Mouse (Mus musculus) neural tube, embryonic 13.5 days (tissue): ENCODE results near the gene Ddah2. TPM values are rescaled to one million over a fixed set of nuclear protein-coding genes. Genes with fewer than 3 reads are reported as not detected.
A peak's percentile ranks its signal among the peaks of the same experiment; 100 is the strongest.

Experiments used
- ATAC-seq: fragments of 200-750 bp; cut with Nextera tagmentation; 2 replicates; pipeline ENCODE4 v1.8.0; 2017; ENCODE audit warnings: low read depth, mild to moderate bottlenecking, moderate TSS enrichment, moderate library complexity
- H3K27ac ChIP-seq: fragments of 300-500 bp; sonication (generic); replicated peaks from 2 replicates; pipeline ENCODE4 v1.5.1; 2015; ENCODE audit warnings: moderate library complexity, mild to moderate bottlenecking, inconsistent platforms
- H3K27me3 ChIP-seq: fragments of 300-500 bp; sonication (generic); 2 replicates; pipeline ENCODE4 v1.6.1; 2015; ENCODE audit warnings: mild to moderate bottlenecking, inconsistent platforms
- H3K36me3 ChIP-seq: fragments of 300-500 bp; sonication (generic); 2 replicates; pipeline ENCODE4 v1.6.1; 2015; ENCODE audit warnings: mild to moderate bottlenecking, inconsistent platforms
- H3K4me1 ChIP-seq: fragments of 300-500 bp; sonication (generic); replicated peaks from 2 replicates; pipeline ENCODE4 v1.6.1; 2015; ENCODE audit warnings: inconsistent platforms
- H3K4me2 ChIP-seq: fragments of 300-500 bp; sonication (generic); 2 replicates; pipeline ENCODE4 v1.6.1; 2015; ENCODE audit warnings: inconsistent platforms, mild to moderate bottlenecking, moderate library complexity
- H3K4me3 ChIP-seq: fragments of 300-500 bp; sonication (generic); 2 replicates; pipeline ENCODE4 v1.5.1; 2015; ENCODE audit warnings: mild to moderate bottlenecking, inconsistent platforms
- H3K9ac ChIP-seq: fragments of 300-500 bp; sonication (generic); 2 replicates; pipeline ENCODE4 v1.6.1; 2015; ENCODE audit warnings: moderate library complexity, mild to moderate bottlenecking, inconsistent platforms
- H3K9me3 ChIP-seq: fragments of 300-500 bp; sonication (generic); 2 replicates; pipeline ENCODE4 v1.6.1; 2016; ENCODE audit warnings: inconsistent platforms
- WGBS: fragments of 180-500 bp; shearing (Covaris S2); methylation state at CpG from one replicate; pipeline ENCODE4 v1.1.7; 2015; 5-methylcytosine and 5-hydroxymethylcytosine counted together
- polyA plus RNA-seq: library from polyadenylated mRNA; unstranded; fragments of >200 nt; fragmentation: Nextera tagmentation; extraction: Ambion mirVana; gene quantifications from 2 replicates; pipeline ENCODE4 v1.2.1, GENCODE M21; 2015

The Ddah2 gene
- polyA plus RNA-seq, result 417 and 431 TPM in 2 replicates

DNA sequence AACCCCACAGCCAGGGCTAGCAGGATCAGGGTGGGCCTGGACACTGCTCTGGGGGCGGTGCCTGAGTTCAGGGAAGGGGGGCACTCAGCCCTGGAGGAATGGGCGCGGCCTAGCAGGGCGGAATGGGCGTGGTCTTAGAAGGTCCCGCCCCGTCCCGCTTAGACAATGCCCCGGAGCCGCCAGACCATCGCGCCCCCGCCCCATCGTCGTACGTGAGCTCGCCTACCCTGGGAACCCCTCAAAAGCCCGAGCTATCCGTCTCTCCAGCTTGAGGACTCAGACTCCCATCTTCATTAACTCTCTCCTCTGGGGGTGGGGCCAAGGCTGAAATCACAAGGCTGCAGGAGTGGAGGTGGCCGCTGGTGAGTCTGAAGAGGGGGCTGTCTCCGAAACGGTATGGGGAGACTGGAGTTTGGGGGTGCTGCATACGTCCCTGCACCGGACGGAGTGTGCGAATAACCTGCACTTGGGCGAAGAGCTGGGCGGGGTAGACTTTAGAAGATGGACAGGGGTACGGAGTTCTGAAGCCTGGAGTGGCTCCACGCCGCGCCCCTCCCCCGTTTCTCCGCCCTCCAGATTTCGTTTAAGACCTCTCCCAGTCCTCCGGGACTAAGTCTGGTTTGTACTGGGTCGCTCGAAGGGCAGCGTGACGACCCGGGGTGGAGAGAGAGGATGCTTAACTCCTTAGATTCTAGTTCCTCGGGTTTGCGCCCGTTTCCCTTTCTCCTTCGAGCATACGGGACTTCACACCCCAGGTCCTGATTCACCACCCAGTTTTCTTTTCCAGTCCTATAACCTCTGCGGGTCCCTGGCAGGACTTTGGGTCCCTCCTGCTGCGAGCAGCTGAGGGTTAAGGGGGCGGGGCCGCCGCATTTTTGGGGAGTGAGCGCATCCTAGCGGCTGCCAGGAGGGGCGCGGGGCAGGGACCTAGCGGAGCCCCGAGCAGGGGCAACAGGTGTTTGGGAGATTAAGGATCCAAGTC lies at the start of gene Ddah2:
Gene Ddah2, plus strand, starts transcription at position 125 of the 982 bp plus-strand sequence.
- peak; percentile 94 for ATAC-seq
- H3K9me3 ChIP-seq, result no peaks in the 10 kb centered on the region
- H3K36me3 ChIP-seq, result peaks cover 38% of the 10 kb centered on the region
- peak within 1 kb of the TSS; percentile 94 for H3K4me2 ChIP-seq
- peaks cover 30% of the 10 kb centered on the region for H3K4me1 ChIP-seq
- H3K9ac ChIP-seq, result peak within 1 kb of the TSS; percentile 87
- WGBS, result under 1% methylated on average over 57 of the region's 57 CpGs
- peak within 1 kb of the TSS; percentile 87 for H3K27ac ChIP-seq
- peaks cover 15% of the 10 kb centered on the region for H3K27me3 ChIP-seq
- peak within 1 kb of the TSS; percentile 79 for H3K4me3 ChIP-seq

DNA sequence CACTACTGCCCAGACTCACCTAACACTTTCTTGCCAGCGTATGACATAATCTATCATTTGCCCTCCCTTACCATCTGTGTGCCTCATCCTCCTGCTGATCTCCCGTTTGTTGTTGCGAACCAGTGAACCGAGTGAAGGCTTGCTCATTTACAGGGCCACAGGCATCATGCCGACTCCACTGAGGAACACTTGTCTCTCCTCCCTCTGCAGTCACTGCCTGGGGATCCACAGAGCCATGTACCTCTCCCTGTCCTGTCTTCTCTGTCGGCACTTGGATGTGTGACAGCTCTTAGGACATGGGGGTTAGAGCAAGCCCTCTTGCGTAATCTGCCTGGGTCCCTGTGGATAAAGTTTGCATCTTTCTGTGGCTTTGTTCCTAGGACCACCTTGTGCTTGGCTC lies 49.2 kb upstream of the Ddah2 start:
- WGBS, result 91% methylated on average over 7 of the region's 7 CpGs
- H3K4me3 ChIP-seq, result no peak overlapping the region
- H3K36me3 ChIP-seq, result peaks cover 96% of the 10 kb centered on the region
- H3K4me2 ChIP-seq, result no peak overlapping the region
- H3K27me3 ChIP-seq, result no peaks in the 10 kb centered on the region
- no peak for ATAC-seq
- H3K4me1 ChIP-seq, result no peaks in the 10 kb centered on the region
- no peak overlapping the region for H3K9ac ChIP-seq
- H3K27ac ChIP-seq, result no peak overlapping the region
- no peaks in the 10 kb centered on the region for H3K9me3 ChIP-seq

DNA sequence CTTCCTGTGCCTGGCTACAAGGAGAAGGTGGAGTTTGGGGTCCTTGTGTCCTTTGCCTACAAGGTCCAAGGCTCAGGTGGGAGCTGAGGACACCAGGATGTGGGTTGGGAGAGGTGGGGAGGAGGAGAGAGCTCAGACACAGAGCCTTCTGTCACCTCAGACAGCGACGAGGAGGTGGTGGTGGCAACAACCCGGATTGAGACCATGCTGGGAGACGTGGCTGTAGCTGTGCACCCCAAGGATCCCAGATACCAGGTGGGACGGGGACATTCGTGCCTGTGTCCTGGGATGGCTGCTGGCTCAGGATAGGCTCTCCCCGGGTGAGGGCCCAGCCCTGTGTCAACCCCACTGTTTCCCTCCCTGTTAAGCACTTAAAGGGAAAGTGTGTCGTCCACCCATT lies 47.4 kb upstream of the Ddah2 start:
- H3K9me3 ChIP-seq, result no peaks in the 10 kb centered on the region
- H3K27me3 ChIP-seq, result no peaks in the 10 kb centered on the region
- peaks cover 6% of the 10 kb centered on the region; the same call in 1 of the 2 replicates for H3K4me1 ChIP-seq
- 90% methylated on average over 8 of the region's 8 CpGs for WGBS
- H3K27ac ChIP-seq, result no peak overlapping the region
- ATAC-seq, result no peak
- no peak overlapping the region for H3K4me2 ChIP-seq
- peaks cover 97% of the 10 kb centered on the region for H3K36me3 ChIP-seq
- no peak overlapping the region for H3K9ac ChIP-seq
- H3K4me3 ChIP-seq, result no peak overlapping the region

DNA sequence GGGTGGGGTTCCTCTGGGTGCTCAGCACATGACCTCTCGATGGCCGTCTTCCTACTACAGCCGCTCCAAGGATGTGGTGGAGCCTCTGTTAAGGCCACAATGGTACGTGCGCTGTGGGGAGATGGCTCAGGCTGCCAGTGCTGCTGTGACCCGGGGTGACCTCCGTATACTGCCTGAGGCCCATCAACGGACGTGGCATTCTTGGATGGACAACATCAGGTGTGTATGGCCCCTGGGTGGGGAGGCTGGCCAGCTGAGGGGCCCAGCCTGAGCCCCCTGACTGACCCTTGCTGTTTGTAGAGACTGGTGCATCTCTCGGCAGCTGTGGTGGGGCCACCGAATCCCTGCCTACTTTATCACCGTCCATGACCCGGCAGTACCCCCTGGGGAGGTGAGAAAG lies 46.4 kb upstream of the Ddah2 start:
- no peak overlapping the region for H3K4me2 ChIP-seq
- 82% methylated on average over 13 of the region's 13 CpGs for WGBS

DNA sequence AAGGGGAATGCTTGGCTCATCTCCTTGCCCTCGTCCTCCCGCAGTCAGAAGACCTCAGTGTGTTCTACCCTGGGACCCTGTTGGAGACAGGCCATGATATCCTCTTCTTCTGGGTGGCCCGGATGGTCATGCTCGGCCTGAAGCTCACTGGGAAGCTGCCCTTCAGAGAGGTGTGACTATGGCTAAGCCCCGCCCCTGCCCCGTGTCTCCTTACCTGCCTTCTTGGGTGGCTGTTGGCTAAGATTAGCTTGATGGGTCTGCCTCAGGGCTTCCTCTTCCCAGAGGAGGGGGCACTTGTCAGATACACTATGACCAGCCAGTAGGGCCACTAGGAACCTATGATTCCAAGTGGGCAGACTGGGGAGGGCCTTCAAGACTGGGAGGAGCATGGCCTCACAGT lies 45.6 kb upstream of the Ddah2 start:
- peaks cover 11% of the 10 kb centered on the region; the same call in 1 of the 2 replicates for H3K4me1 ChIP-seq
- H3K27ac ChIP-seq, result no peak overlapping the region
- ATAC-seq, result no peak
- no peak overlapping the region for H3K4me2 ChIP-seq
- H3K9me3 ChIP-seq, result no peaks in the 10 kb centered on the region
- H3K9ac ChIP-seq, result no peak overlapping the region
- H3K27me3 ChIP-seq, result no peaks in the 10 kb centered on the region
- H3K4me3 ChIP-seq, result no peak overlapping the region
- WGBS, result 86% methylated on average over 6 of the region's 6 CpGs
- peaks cover 94% of the 10 kb centered on the region for H3K36me3 ChIP-seq

More for the DNA sequence above, 46.4 kb upstream of the Ddah2 start:
- H3K27me3 ChIP-seq, result no peaks in the 10 kb centered on the region
- H3K4me3 ChIP-seq, result no peak overlapping the region
- H3K4me1 ChIP-seq, result peaks cover 11% of the 10 kb centered on the region; the same call in 1 of the 2 replicates
- no peak overlapping the region for H3K27ac ChIP-seq
- H3K9me3 ChIP-seq, result no peaks in the 10 kb centered on the region
- no peak for ATAC-seq
- H3K36me3 ChIP-seq, result peaks cover 96% of the 10 kb centered on the region
- H3K9ac ChIP-seq, result no peak overlapping the region

DNA sequence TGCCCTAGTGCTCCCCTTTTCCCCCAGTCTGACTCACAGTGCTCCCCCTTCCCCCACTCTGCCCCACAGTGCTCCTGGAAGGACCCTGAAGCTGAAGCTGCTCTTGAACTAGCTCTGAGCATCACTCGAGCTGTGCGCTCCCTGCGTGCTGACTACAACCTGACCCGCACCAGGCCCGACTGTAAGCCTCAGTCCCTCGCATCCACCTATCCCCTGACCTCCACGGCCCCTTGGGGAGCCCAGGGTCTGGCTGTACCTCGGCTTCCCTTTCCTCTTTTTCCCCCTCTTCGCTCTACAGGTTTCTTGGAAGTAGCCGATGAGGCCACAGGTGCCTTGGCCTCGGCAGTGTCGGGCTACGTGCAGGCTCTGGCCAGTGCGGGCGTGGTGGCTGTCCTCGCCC lies 43.5 kb upstream of the Ddah2 start:
- no peak overlapping the region for H3K4me3 ChIP-seq
- no peak overlapping the region for H3K9ac ChIP-seq
- H3K9me3 ChIP-seq, result no peaks in the 10 kb centered on the region
- 92% methylated on average over 16 of the region's 16 CpGs for WGBS
- no peaks in the 10 kb centered on the region for H3K27me3 ChIP-seq
- peaks cover 11% of the 10 kb centered on the region; the same call in 1 of the 2 replicates for H3K4me1 ChIP-seq
- no peak overlapping the region for H3K27ac ChIP-seq
- no peak overlapping the region for H3K4me2 ChIP-seq
- ATAC-seq, result no peak
- peaks cover 75% of the 10 kb centered on the region for H3K36me3 ChIP-seq

DNA sequence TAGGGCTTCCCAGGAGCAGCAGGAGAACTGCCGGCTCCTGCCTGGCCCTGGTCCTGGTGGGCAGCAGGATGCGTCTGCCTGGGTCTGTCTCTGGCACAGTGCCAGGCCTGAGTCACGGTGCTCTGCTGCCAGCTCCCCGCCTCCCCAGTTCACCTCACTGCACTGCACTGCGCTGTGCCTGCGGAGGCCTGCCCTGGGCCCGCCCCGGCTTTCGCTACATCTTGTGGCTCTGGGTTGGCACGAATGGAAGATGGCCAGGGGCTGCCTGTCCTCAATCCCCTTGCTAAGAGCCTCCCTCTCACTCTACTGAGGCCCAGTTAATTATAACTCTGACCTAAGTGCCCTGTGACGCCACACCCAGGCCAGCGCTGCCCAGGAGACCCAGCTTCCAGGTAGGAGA lies 42.5 kb upstream of the Ddah2 start, which contains the start of gene Vwa7:
Gene Vwa7, plus strand, starts transcription at position 204 of the 400 bp plus-strand sequence.
- H3K4me3 ChIP-seq, result no peak within 1 kb of the TSS
- peaks cover 64% of the 10 kb centered on the region for H3K36me3 ChIP-seq
- H3K9me3 ChIP-seq, result no peaks in the 10 kb centered on the region
- H3K4me1 ChIP-seq, result peaks cover 17% of the 10 kb centered on the region
- H3K9ac ChIP-seq, result peak within 1 kb of the TSS; percentile 31; the same call in 1 of the 2 replicates
- no peaks in the 10 kb centered on the region for H3K27me3 ChIP-seq
- peak; percentile 34; the same call in 1 of the 2 replicates for ATAC-seq
- H3K4me2 ChIP-seq, result no peak within 1 kb of the TSS
- 61% methylated on average over 12 of the region's 12 CpGs for WGBS
- no peak within 1 kb of the TSS for H3K27ac ChIP-seq

DNA sequence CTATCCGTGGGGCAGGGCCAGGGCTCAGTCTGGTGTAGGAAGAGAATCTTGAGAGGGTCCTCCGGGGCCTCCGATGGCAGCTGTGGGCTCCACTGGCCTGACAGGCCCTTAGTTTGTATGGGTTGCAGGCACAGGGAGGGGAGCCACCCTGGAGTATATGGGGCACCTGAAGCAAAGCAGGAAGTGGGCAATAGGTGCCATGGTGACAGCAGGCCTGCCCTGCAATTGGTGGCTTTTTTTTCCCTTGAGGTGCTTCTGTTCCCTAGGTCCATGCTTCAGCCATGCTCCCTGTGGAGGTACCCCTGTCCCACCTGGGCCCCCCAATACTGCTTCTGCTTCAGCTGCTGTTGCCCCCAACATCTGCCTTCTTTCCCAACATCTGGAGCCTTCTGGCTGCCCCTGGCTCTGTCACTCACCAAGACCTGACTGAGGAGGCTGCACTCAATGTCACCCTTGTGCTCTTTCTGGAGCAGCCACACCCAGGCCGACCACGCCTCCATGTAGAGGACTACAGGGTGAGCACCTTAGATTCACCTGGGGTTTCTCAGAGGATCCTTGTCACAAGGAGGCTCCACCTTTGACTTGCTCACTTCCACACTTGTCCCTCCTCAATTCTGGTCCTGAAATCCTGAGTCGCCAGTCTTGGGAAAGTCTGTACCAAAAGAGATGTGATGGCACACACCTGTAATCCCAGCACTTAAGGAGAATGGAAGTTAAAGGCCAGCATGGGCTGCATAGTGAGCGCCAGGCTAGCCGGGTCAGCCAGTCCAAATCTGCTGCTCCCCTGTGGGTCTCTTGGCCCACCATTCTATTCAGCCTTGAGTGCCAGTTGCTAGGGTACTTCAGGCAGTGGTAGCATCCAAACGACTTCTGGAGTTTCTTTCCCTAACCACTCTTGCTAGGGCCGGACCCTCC lies 41.8 kb upstream of the Ddah2 start:
- peaks cover 21% of the 10 kb centered on the region for H3K4me1 ChIP-seq
- H3K9ac ChIP-seq, result no peak overlapping the region
- H3K4me3 ChIP-seq, result no peak overlapping the region
- H3K9me3 ChIP-seq, result no peaks in the 10 kb centered on the region
- no peaks in the 10 kb centered on the region for H3K27me3 ChIP-seq
- 80% methylated on average over 10 of the region's 10 CpGs for WGBS
- no peak for ATAC-seq
- no peak overlapping the region for H3K27ac ChIP-seq
- peaks cover 57% of the 10 kb centered on the region for H3K36me3 ChIP-seq
- H3K4me2 ChIP-seq, result no peak overlapping the region

DNA sequence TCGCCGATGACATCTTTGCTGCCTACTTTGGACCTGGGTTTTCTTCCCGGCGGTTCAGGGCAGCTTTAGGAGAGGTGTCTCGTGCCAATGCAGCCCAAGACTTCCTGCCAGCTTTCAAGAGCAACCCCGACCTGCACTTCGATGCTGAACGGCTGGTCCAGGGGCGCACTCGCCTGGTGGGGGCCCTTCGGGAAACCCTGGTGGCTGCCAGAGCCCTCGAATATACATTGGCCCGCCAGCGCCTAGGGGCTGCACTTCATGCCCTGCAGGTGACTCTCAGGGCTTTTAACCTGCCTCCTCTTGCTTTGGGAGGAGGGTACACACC lies 41.2 kb upstream of the Ddah2 start:
- no peak overlapping the region for H3K4me2 ChIP-seq
- ATAC-seq, result no peak
- peaks cover 51% of the 10 kb centered on the region for H3K36me3 ChIP-seq
- no peaks in the 10 kb centered on the region for H3K9me3 ChIP-seq
- H3K4me3 ChIP-seq, result no peak overlapping the region
- no peaks in the 10 kb centered on the region for H3K27me3 ChIP-seq
- 75% methylated on average over 14 of the region's 14 CpGs for WGBS
- H3K4me1 ChIP-seq, result peaks cover 21% of the 10 kb centered on the region
- no peak overlapping the region for H3K27ac ChIP-seq
- no peak overlapping the region for H3K9ac ChIP-seq

DNA sequence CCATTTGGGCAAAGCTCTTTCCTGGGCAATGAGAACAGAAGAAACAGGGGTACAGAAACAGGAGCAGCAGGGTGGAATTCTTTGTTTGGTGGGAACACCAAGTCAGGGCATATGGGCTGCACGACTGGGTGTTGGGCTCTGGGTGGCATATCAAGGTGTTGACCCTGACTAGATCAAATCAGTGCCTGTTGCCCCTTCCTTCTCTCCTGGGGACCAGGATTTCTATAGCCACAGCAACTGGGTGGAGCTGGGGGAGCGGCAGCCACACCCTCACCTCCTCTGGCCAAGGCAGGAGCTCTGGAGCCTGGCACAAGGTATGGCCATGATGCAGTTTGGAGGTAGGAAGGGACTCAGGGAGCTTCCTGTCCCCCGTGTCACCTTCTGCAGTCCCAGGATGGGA lies 40.7 kb upstream of the Ddah2 start:
- no peak for ATAC-seq
- Histone ChIP-seq H3K9ac (no peak overlapping the region), H3K4me2 (no peak overlapping the region), H3K27ac (no peak overlapping the region), H3K27me3 (no peaks in the 10 kb centered on the region), H3K4me3 (no peak overlapping the region), H3K9me3 (no peaks in the 10 kb centered on the region), H3K36me3 (peaks cover 46% of the 10 kb centered on the region), H3K4me1 (peaks cover 21% of the 10 kb centered on the region)
- 82% methylated on average over 3 of the region's 3 CpGs for WGBS

DNA sequence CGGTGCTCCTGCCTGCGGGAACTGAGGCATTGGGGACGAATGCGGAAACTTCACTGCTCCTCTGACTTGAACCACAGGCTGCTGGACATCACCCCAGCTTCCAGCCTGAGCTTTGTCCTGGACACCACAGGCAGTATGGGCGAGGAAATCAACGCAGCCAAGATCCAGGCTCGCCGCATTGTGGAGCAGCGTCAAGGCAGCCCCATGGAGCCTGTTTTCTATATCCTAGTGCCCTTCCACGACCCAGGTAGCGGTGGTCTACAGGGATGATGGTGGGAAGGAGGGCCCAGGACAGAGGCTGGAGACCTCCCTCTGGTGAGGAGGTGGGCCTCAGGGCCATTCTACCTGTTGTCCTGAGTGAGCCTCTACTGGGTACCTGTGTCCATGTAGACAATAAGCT lies 38.9 kb upstream of the Ddah2 start:
- WGBS, result 75% methylated on average over 11 of the region's 11 CpGs

DNA sequence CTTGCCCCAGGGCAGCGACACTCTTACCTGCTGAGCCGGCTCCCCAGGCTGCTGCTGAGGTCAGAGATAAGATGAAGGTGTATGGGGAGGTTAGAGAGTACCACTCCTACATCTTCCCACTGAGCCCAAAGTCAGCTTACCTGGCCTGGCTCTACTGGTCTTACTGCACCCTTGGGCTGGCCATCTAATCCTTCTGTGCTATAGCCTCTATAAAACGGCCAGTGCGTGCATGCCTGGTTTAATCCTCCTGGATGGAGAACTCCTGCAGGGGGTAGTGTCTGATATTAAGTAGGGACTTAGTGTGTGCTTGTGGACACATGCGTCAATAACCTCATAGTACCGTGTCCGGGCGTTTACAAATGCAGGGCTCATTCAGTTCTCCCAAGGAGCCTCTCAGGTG lies 38.3 kb upstream of the Ddah2 start:
- H3K9me3 ChIP-seq, result no peaks in the 10 kb centered on the region
- WGBS, result 93% methylated on average over 8 of the region's 8 CpGs
- H3K9ac ChIP-seq, result no peak overlapping the region
- ATAC-seq, result no peak
- no peak overlapping the region for H3K4me2 ChIP-seq
- no peak overlapping the region for H3K27ac ChIP-seq
- H3K27me3 ChIP-seq, result no peaks in the 10 kb centered on the region
- peaks cover 21% of the 10 kb centered on the region for H3K4me1 ChIP-seq
- H3K4me3 ChIP-seq, result no peak overlapping the region
- H3K36me3 ChIP-seq, result peaks cover 22% of the 10 kb centered on the region

More for the DNA sequence above, 38.9 kb upstream of the Ddah2 start:
- Histone ChIP-seq H3K4me1 (peaks cover 21% of the 10 kb centered on the region), H3K4me3 (no peak overlapping the region), H3K27me3 (no peaks in the 10 kb centered on the region), H3K36me3 (peaks cover 29% of the 10 kb centered on the region), H3K27ac (no peak overlapping the region), H3K9me3 (no peaks in the 10 kb centered on the region), H3K4me2 (no peak overlapping the region), H3K9ac (no peak overlapping the region)
- no peak for ATAC-seq
